Mouse (Mus musculus): ENCODE measurements around the gene Fam173b.

Fam173b gene

DNA sequence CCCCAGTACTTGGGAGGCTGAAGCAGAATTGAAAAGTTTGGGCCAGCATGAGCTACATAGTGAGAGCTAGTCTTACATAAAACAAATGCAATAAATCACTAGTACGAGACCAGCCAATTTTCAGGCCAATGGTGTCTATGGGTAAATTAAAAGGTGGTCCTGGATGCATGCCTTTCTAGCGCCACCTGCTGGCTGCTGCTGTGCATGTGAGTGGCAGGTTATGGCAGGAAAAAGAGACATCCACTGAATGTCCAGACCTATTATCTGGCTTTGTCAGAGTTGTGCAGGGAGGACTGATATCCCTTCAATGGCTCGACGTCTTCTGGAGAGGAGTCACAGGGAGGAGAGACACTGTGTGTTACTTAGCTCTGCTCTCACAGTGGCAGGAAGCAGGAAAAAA lies 15.1 kb upstream of the Fam173b start:
- in situ Hi-C loops (cut with MboI), result loop anchor here (10.0 kb wide), 1 partner anchor 272 kb away; no protein-coding TSS in a partner anchor

DNA sequence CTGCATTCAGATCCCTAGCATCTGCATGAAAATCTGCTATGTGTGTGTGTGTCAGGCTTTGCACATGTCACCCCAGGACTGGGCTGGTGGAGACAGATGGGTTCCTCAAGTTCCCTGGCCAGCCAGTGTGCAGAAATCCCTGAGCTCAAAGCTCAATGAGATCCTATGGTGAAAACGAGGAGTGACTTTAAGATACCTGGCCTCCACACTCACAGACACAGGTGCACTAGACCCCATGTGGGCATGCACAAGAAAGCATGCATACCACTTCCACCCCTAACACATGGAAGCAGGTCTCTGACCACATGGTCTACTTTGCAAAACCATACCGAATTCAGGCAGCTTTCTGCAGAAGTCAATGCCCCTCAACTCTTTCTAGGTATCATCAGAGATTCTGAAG lies 13.9 kb upstream of the Fam173b start:
- in situ Hi-C loops (cut with MboI), result loop anchor here (10.0 kb wide), 1 partner anchor 273 kb away; no protein-coding TSS in a partner anchor

DNA sequence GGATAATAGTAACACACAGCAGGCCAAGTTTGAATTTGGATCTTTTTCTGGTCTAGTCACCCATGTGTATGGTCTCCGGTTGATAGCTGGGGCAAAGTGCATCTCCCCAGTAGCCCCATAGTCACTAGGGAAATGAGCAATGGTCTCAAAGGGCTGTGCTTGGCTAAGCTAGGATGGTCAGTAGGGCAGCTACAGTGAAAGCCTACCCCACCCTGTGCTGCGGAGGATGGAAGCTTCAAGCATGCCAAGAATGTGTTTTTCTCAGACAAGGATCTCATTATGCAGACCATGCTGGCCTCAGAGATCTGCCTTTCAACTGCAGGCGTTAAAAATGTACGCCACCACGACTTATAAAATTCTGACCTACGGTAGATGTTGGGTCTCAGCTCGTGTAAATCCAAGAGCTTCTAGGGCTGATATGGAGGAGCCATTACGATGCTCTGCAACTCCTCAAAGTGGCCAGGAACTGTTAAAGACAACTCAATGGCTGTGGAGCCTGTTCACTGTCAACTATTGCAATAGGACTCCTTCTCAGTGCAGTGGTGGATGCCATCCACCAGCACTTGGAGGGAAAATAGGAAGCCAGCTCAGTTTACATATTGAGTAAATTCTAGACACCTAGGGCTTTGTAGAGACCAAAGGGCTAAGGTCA lies 12.5 kb upstream of the Fam173b start:
- in situ Hi-C loops (cut with MboI), result loop anchor here (10.0 kb wide), 1 partner anchor 274 kb away; no protein-coding TSS in a partner anchor

DNA sequence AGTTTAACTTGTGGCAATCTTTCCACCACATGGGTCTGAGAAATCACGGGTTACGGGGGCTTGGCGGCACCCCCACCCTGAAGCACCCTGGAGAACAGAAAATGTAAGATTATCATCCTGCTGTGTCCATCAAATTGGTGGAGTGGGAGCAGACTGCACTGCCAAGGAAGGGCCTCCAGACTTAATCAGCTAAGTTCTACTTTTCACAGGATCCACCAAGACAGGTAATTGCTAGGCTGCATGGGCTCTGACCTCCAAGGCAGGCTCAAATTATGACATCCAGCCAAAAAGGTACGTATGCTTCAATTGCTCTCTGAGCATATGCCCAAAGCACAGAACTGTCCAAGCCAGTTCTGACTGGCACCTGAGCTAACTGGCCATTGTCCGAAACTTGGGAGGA lies 11.5 kb upstream of the Fam173b start:
- in situ Hi-C loops (cut with MboI), result no loop called here

DNA sequence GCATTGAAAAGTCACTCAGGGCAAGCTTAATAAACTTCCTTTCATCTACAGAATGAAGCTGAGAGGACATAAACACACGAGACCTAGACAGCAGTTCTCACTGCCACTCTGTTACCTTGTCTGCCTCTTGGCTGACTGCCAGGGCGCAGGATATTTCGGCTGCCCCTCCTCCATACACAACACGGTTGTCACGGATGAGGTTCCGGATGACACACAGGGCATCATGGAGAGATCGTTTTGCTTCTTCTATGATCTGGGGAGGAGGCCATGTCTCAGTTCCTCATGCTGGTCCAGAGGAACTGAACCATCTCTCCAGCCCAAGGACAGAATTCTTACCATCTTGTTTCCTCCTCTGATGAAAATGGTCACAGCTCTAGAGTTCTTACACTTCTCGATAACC lies 9.1 kb upstream of the Fam173b start:
- in situ Hi-C loops (cut with MboI), result no loop called here

DNA sequence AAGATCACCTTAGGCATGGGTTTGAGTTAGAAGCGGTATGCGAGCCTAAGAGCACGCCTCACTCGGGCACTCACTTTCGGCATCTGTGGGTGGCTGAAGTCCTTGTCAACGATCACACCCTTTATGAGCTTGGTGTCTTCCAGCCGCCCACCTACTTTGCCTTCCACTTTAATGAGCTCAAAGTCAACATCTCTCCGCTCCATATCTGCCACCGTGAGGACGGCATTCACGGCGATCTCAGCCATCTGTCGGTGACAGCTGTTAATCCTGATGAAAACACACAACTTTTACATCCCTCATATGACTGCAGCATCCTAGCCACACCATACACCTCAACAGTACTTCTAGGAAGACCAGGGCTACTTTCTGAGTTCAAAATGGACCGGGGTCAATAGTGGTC lies 7.4 kb upstream of the Fam173b start:
- in situ Hi-C loops (cut with MboI), result no loop called here

DNA sequence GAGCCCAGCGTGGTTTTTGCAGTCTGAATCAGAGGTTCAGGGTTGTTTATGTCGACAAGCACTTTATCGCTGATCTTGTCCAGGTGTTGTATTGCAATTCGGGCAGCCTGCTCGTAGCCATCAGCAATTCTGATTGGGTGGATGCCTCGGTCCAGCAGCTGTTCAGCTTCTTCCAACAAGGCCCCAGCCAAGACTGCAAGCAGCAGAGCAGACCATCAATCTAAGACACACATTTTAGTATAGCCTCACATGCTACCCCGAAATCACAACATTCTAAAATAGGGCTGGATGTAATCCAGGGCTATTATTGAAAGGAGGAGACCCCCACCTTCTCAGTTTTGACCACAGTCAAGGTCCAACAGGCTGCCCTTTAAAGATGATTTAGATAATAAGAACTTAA lies 6.0 kb upstream of the Fam173b start:
- in situ Hi-C loops (cut with MboI), result no loop called here

DNA sequence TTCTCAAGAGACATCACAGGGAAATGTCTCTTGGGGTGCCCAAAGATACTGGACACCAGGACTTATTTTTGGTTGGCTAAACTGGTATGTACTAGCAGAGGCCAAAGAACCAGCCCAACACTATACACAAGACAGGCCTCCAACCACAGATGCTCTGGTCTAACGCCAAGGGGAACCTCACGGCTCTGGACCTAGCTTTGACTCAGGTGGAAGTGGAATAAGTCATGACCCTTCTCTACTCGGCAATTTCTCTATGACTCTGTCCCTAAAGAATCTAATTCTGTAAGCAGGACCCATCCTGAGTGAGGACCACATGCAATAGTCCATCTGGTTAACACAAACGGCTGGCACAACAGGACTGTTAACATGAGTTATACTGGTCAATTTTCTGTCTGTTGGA lies 1.8 kb upstream of the Fam173b start:
- in situ Hi-C loops (cut with MboI), result loop anchor here (25.0 kb wide), 2 partner anchors 637 to 1162 kb away; partner anchors contain the start of gene Sema5a

DNA sequence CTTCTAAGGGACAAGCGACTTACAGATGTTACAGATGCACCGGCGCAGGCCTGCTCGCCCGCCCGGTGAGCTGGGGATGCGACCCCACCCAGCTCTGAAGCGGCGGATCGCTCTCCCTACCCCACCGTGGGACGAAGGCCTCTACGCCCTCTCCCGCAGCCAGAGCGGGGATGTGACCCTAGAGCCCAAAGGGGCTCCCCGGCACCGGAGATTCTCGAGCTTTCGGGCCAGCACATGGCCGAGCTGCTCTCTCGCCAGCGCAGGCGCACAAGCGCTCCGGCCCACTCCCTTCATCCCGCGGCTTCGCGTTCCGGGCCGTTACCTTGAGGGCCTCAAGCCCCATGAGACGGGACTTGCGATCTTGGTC lies 390 bp upstream of the Fam173b start:
- in situ Hi-C loops (cut with MboI), result loop anchor here (25.0 kb wide), 2 partner anchors 636 to 1161 kb away; partner anchors contain the start of gene Sema5a

DNA sequence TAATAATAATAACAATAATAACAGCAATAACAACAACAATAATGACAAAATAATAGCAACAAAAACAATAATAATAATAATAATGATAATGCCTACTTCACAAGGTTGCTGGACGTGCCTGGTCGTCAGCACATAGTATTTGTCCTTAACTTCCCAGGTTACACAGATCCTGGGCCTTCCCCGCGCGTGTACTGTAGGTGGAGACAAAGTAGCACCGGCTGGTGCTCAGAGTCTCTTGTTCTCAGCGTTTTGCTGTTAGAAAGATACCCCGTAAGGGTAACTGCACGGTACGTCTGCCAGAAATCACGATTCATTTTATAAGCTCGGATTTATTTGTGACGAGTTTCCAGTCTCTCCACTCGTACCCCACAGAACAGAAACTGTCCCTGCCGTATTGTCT lies 774 bp downstream of the Fam173b start:
- in situ Hi-C loops (cut with MboI), result loop anchor here (25.0 kb wide), 2 partner anchors 635 to 1160 kb away; partner anchors contain the start of gene Sema5a

DNA sequence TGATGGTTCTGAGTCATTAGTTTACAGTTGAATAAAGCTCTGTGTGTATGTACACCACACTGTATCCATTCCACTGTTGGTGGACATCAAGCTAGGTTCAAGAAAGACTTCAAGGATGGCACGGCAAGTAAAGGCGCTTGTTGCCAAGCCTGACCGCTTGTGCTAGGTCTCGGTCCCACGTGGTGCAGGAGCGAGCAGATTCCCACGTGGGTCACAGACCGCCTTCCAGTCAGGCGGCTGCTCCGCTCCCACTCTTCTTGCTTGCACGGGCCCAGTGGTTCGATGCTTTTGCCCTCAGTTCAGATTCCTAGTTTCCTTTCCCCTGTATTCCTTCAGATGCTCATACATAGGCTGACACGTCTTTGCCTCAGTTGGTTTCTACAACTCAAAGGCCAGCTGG lies 1.5 kb downstream of the Fam173b start:
- in situ Hi-C loops (cut with MboI), result loop anchor here (25.0 kb wide), 2 partner anchors 634 to 1159 kb away; partner anchors contain the start of gene Sema5a

DNA sequence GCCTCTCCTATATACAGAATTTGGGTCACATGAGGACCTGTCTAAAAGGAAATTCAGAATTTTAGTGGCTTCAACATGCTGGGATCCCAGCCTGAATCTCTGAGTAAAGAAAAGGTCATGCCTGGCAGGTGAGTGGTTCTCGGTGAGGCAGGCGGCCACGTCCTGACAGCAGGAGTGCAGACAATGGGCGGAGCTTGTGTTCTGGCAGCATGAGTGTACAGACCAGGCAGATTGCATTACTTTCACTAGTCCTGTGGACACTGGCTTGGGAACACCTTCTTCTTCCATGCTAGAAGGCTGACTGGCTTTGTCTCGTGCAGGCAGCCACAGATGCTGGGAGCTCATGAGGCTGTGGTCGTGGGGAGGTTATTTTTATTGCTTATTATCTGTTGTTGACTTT lies 5.2 kb downstream of the Fam173b start:
- in situ Hi-C loops (cut with MboI), result loop anchor here (25.0 kb wide), 2 partner anchors 630 to 1155 kb away; partner anchors contain the start of gene Sema5a

DNA sequence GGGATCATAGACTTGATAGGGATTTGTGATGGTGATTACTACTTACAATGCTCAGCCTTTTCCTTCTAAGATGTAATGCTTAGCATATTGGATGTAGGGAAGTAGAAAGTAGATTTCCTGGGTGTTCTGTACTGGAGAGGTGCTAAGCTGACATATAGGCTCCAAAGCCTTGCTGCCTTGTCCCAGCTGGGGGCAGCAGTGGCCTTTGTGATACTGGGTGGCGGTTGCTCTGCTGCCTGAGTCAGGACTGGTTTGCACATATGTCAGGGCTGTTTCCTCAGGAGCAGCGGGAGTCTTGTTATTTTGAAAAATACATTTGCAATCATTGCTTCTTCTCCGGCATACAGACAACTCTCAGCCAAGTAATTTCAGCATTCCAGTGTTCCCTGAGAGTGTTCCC lies 9.4 kb downstream of the Fam173b start:
- in situ Hi-C loops (cut with MboI), result loop anchor here (25.0 kb wide), 2 partner anchors 626 to 1151 kb away; partner anchors contain the start of gene Sema5a

DNA sequence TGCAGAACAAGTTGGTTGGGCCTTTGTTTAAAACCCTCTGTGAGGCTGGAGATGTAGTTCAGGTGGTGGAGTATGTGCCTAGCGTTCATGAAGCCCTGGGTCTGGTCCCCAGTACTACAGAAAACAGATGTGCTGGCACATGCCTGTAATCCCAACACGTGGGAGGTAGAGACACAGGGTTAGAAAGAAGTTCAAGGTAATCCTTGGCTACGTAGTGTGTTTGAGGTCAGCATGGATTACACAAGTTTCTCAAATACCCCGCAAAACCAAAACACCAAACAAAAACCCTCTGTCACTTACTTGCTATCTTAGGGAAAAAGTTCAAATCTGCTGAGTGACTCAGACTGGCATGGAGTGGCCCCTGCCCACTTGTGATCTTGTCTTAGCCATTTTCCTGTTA lies 10.3 kb downstream of the Fam173b start:
- in situ Hi-C loops (cut with MboI), result loop anchor here (25.0 kb wide), 2 partner anchors 625 to 1150 kb away; partner anchors contain the start of gene Sema5a

DNA sequence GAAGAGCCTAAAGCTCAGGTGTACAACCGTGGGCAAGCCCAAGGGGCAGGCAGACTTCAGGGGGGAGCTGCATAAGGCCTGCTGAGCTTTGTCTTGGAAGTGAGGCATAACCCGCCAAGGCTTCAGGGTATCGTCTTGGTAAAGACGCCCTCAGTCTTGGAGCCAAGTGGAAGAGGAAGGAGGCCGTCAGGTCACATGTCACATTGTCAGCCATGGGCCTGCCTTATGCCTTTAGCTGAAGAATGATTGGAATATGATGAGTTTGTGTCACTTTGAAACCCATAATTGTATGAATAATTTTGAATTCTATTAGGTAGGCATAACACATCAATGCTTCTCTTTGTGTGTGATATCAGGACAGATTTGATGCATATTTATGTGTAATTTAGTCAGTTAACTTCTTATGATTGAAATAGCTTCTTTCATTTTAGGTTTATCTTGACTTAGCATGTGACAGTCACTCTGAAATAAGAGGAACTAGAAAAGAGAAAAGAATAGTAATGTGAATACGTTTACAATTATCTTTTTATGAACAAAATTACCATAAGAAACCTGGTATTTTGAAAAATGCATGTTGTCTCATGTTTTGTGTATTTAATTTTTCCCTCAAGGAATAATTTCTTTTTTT lies 12.3 kb downstream of the Fam173b start:
- in situ Hi-C loops (cut with MboI), result loop anchor here (25.0 kb wide), 2 partner anchors 623 to 1148 kb away; partner anchors contain the start of gene Sema5a

DNA sequence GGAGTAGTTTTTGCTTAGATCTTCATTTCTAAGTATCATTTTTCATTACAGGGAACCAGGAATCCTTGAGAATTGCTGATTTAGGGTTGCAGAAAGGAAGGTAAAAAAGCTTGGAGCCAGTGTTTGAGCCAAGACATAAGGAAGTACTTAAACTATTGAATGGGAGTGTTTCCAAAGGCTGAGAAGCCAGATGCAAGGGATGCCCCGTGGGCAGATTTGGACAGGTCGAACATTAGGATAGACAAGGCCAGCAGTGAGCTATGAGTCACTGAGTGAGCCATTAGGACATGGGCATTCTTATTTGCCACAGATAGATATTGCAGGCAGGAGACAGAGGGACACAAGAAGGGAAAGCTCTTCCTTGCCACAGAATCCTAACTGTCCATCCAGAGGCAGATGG lies 13.0 kb downstream of the Fam173b start:
- in situ Hi-C loops (cut with MboI), result loop anchor here (25.0 kb wide), 2 partner anchors 623 to 1148 kb away; partner anchors contain the start of gene Sema5a

DNA sequence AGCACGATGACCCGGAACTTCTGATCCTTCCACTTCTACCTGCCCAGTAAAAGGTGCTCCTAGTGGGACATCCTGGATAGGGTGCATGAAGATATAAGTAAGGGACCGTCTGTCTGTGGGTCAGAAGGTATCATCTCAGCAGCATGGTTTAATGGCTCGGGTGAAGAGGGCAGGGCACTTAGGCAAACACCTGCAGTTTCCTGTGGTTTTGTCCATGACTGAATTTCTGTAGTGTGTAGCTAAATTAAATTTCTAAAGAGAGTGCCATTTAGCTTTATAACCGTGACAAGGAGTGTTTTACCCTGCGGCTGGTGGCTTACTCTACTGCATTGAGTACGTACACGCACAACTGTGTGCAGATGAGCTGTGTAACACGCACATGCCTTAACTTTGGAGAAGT lies 15.6 kb downstream of the Fam173b start:
- in situ Hi-C loops (cut with MboI), result loop anchor here (25.0 kb wide), 2 partner anchors 620 to 1145 kb away; partner anchors contain the start of gene Sema5a

DNA sequence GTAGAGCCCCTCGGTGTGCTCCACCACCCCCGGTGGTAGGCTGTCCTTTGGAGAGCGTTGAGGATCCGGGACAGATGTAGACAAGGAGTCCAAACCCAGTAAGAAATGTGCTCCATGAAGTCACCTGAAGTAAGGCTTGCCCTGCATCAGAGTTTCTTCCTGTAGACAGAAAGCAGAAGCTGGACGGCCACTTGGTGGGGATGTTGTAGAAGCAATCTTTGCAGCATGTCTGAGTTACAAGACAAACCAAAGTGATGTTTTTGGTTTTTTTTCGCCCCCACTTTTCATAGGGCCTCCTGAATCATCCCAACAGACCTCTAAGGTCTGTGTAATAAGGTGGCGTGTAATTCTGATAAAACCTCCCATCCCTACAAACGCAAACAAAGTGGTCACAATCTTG lies 17.9 kb downstream of the Fam173b start:
- in situ Hi-C loops (cut with MboI), result loop anchor here (25.0 kb wide), 2 partner anchors 618 to 1143 kb away; partner anchors contain the start of gene Sema5a

DNA sequence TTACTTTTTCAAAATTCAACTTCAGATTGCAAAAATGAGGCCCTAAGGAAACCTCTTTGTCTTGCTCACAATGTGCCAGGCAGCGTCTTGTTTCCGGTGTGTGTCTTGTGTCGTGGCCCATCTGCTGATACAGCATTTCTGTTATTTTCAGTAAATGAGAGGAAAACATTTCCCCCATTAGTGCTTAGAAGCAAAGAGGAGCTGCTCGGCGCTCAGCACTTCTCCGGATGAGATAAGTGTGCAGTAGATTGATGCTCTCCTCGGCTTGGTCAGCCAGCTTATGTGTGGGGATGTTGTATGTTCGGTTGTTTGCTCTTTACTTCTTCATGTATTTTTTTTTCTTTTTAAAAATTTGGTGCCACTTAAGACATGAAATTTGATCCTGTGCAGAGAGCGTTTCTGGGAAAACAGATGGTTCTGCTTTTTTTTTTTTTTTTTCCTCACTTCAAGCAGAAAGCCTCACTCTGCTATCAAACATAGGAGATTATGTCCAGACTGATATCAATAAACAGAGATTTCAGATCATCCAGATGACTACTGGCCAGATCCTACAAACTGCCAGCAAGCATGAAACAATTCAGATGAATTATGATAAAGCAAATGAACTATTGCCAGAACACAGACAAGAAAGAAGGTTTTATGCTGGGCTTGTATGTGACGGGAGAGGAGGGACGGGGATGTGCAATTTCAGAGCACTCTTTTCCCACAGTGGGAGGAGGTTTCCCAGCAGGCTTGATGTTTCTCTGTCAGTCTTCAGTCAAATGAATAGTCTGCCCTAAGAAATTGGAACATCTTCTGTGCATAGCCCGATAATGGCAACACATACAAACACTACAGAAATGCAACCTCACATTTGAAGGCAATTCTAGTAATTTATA lies 25.9 kb downstream of the Fam173b start:
- in situ Hi-C loops (cut with MboI), result no loop called here

DNA sequence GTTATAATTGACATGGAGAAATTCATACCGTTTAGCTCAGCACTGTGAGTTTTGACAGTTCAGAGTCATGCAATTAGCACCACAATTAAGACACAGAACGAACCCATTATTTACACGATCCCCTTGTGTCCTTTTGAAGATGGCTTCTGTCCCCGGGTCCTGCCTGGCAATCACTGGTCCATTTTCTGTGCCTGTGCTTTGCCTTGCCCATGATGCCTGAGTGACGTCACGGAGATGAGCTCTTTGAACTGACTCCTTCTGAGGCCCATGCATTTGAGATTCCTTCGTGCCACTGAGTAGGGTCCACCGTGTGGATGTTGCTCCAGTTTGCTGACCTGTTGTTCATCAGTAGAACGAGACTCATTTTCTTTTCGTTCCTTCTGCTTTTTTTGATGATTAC lies 26.5 kb downstream of the Fam173b start:
- in situ Hi-C loops (cut with MboI), result no loop called here

DNA sequence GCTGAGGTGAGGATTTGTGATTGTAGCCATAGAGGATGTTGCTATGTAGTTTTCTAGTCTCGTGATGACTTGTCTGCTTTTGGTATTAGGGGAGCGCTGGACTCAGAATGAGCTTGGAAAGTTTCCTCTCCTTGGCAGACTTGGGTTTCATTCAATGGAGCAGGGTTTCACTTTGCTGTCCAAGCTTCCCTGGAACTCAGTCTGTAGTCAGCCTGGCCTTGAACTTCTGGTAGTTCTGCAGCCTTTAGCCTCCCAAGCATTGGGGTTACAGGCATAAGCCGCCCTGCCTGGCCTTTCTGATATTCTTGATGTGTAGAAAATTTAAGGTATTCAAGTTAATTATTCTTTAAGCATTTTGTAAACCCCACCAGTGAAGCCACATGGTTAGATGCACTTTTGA lies 27.9 kb downstream of the Fam173b start:
- in situ Hi-C loops (cut with MboI), result no loop called here

DNA sequence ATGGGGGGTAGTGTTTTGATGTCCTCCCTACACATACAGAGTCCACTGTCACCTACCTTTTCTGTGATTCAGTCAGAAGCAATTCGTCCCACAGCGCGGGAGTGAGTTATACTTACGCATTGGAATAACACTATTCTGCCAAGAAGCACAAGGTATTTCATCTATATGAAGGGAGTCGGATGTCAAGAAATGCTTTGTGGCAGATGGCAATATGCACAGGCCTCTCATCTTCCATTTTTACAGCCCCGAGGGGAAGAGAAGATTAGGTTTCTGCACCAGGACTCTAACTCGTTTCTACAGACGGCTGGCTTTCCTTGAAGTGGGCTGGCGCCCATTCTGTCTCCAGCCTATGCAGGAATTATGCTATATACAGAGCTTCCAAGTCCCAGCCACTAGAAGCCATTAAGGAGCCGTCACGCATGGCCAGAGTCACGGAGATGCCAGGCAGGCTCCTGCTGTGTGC lies 29.8 kb downstream of the Fam173b start:
- in situ Hi-C loops (cut with MboI), result no loop called here

Data from mature B cell (primary cell).